Mouse (Mus musculus) B cell, adult 62 days (primary cell): Measurements from ENCODE around the gene Nhlh2. TPM values are rescaled to one million over a fixed set of nuclear protein-coding genes. Genes with fewer than 3 reads are reported as not detected.

Source experiments
- total RNA-seq: library from RNA; stranded (reverse); gene quantifications from 4 replicates; pipeline ENCODE4 v1.2.4, GENCODE M21; 2023

Gene Nhlh2
- not detected in 4 replicates for total RNA-seq

GRCm38 (mm10) chr3:102009926-102010381 lies at the start of gene Nhlh2:
Nhlh2 (plus strand) TSS chr3:102010076.

Other genes starting within 250 kb of the Nhlh2 start
- not detected in 4 replicates for gene Mab21l3, start 161.1 kb upstream of the Nhlh2 start, total RNA-seq
- gene Slc22a15, start 85.6 kb upstream of the Nhlh2 start, total RNA-seq: 1.7 to 2.2 TPM (median 2.0 TPM) in 4 replicates
- not detected in 4 replicates for gene Casq2, start 76.3 kb downstream of the Nhlh2 start, total RNA-seq
- gene Vangl1, start 194.6 kb downstream of the Nhlh2 start, total RNA-seq: not detected in 4 replicates